Mouse (Mus musculus): ENCODE measurements around the gene Ttc9.

Ttc9 gene

DNA sequence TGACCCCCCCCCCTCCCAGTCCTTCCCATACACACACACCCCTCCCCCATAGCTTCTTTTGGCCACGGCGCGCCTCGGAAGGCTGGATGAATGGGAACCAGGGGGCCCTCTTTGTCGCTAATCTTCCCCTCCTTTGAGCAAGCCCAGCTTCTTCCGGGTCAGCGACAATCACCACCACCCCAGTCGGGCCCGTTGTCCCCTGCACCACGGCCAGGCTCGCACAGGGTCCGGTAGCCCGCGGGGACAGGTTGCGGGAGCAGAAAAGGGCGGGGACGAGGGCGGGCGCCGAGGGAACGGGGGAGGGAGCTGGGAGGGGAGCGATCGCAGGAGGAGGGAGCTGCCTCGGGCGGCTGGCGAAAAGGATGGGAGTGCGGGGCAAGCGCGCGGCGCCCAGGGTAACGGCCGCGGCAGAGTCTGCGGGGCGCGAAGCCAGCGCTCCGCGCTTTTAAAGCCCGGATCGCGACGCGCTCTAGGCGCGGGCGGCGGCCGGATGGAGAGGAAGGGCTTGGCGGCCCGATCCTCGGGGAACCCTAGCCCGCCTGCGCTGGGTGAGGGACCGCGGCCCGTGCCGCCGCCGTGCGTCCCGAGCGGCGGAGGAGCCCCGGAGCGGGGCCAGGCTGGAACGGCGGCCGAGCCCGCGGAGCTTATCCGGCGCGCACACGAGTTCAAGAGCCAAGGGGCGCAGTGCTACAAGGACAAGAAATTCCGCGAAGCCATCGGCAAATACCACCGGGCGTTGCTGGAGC lies at the start of gene Ttc9:
Ttc9 (plus strand) TSS at position 335 of the 746 bp plus-strand sequence.
- in situ Hi-C loops (cut with MboI): no loop called here

DNA sequence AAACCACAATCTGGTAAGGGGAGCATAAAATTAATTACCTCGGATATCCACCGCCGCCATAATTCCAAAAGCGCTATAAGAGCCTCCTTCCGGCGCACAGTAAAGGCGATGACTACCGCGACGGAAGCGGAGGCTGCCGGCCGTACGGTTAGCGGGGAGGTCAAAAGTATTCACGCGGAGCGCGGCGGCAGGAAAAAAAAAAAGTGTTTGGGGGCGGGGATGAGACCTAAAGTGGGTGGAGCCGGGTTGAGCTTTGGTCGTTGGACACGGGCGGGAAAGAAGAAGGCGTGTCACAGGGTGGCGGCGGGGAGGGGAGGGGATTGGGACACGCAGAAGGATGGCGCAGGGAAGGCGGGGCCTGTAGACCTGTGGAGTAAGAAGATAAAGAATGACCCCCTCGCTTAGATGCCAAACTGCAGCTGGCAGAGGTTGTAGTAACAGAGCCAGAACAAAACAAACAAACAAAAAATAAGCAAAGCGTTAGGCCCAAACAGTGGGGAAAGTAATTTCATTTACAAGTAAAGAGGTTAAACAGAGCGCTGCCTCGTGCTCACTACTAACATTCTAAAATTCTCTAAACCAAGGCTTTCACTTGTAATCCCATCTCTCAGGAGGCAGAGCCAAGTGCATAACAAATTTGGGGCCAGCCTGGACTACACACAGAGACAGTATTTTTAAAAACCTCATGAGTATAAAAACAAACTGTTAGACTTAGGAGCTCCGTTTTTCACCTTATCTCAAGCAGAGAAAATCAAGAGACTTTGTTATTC lies 36.0 kb upstream of the Ttc9 start, which contains the start of gene Med6:
Med6 (minus strand) TSS at position 107 of the 770 bp plus-strand sequence.
- in situ Hi-C loops (cut with MboI): no loop called here

DNA sequence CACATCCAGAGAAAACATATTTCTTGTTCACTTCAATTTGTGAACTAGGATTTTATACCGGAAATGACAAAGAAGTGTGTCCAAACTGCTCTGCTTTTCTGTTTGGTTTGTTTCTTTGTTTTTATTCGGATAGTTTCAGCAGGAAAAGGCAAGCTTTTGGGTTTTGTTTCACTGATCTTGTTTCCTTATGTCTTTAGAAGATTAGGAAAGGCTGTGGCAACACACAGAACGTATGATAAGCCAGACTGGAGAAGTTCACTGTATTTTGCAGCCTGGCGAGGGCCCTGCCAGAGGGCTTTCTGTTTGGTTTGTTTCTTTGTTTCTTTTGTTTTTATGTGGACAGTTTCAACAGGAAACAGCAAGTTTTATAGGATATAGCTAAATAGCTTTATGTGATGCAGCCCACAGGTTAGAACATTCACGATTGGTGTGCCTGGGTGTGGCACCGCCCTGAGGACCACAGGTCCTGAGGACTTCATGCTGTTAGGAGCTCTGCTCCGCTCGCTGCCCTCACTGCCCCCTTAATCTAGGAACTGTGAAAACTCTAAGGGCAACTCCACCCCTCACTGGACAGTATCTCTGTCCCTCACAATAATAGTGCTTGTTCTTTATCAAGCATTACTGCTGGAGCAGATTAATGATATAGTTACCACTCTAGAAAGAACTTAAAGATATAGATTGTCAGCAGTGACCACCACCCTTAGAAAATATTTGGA lies 34.3 kb upstream of the Ttc9 start:
- in situ Hi-C loops (cut with MboI): no loop called here

DNA sequence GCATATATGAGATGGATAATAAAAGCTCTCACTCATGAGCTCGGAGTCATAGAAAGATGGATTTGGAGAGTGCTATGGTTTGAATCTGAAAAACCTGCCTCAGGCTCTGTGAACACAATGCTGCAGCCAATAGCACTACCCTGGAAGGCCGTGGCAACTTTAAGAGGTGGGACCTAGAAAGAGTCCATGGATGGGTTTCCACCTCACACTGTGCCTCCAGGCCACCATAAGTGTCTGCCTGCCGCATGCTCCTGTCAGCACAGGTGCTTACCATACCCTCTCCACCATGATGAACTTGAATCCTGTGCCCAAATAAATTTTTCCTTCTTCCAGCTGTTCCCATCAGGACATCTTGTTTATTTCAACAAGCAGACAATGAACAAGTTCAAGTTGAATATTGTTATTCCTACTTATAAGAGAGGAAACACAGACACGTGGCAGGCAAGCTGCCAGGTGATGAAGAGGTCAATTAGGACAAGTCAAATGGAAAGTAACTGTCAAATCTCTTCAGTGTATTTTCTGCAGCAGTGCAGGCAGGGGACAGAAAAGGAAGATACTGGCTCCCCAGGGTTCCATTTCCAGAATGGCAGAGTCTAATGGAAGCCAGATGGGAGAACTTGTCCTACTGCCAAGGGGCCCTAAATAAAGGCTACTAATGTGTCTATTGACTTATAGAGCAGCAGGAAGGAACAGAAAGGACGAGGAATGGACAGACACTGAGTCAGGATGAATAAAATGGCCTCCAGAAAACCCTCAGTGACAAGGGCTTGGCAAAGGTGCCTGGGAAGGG lies 25.9 kb upstream of the Ttc9 start:
- in situ Hi-C loops (cut with MboI): no loop called here

DNA sequence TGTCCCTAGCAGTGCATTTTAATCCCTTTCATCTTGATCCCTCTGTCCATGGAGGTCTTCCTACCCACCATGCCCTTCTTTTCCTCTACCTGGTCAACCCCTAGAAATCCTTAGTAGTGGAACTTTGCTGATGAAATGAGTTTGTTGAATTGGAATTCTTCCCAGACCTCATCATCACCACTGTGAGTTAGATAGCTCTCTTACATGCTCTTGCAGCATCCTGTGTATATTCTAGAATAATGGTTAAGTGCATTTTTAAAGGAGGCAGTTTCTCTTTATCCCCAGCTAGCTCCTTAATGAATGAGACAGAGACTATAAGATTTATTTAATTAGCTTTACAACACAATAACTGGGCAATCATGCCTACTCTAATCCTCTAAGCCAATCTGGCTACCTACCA lies 21.6 kb upstream of the Ttc9 start:
- in situ Hi-C loops (cut with MboI): no loop called here

DNA sequence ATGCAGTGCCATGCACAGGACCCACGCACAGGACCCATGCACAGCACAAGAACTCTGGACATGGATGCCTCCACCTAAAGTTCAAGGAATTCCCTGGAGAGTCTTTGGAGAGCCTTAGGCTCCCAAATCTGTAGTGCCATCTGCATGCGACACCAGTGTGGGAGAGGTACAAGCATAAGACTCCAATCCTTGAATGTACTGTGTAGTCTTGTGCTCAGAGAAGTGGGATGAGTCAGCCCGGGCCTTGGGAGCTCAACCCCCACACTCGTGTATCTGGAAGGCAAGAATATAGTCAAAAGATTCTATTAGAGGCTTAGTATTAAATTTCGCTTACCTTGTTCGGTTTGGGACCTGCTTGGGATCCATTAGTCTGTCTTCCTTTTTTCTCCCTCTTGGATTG lies 15.2 kb upstream of the Ttc9 start:
- in situ Hi-C loops (cut with MboI): loop anchor here (10.0 kb wide), 1 partner anchor 169 kb away; the partner anchor contains the start of gene Map3k9

DNA sequence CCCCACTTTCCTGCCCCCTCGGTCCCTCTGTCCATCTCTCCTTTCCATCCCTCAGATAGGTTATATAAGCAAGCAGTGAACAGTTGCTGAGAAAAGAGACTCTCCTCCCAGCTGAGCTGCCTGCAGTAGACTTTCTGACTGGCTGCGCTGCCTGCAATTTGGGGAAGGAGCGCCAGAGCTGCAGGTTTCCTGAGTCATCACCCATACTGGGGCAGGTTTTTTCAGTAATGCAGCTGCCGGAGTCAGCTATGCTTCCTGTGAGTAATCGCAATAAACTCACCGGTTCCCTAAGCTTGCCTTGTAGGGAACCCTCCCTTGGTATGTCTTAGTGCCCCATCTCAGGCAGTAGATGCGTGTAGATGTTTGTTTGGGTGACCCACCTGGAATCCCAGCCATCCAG lies 14.1 kb upstream of the Ttc9 start:
- in situ Hi-C loops (cut with MboI): loop anchor here (10.0 kb wide), 1 partner anchor 168 kb away; the partner anchor contains the start of gene Map3k9

DNA sequence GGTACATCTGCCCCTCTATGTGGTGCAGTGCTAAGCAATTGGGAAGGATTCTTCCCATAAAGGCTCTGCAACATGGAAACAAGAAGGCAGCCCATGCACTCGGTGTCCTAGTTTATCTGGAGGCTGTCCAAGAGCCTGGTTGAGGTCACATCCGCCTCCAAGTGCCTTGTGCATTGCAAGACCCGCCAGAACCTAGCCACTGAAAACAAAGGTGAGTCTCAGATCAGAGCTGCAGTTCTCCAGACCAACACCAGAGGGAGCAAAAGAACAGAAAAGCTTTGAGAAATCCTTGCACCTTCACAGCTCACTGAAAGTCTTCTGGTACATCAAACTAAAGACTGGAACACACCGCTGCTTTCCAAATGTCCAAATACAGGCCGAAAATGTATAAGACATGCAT lies 11.7 kb upstream of the Ttc9 start:
- in situ Hi-C loops (cut with MboI): loop anchor here (10.0 kb wide), 1 partner anchor 165 kb away; the partner anchor contains the start of gene Map3k9

DNA sequence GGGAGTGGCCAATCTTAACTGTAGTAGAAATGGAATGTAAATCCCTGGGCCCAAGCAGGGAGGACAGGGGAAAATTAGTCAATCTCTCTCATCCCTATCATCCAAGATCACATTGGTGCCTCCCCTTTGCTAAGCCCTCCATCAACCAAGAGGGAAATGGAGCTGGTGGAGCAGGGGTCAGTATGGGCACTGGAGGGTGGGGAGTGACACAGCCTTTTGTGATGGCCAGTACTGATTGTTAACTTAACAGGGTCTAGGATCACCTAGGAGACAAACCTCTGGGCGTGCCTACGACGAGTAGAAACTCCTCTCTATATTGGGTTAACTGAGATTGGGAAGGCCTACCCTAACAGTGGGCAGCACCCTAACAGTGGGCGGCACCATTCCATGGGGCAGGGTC lies 7.7 kb upstream of the Ttc9 start:
- in situ Hi-C loops (cut with MboI): no loop called here

DNA sequence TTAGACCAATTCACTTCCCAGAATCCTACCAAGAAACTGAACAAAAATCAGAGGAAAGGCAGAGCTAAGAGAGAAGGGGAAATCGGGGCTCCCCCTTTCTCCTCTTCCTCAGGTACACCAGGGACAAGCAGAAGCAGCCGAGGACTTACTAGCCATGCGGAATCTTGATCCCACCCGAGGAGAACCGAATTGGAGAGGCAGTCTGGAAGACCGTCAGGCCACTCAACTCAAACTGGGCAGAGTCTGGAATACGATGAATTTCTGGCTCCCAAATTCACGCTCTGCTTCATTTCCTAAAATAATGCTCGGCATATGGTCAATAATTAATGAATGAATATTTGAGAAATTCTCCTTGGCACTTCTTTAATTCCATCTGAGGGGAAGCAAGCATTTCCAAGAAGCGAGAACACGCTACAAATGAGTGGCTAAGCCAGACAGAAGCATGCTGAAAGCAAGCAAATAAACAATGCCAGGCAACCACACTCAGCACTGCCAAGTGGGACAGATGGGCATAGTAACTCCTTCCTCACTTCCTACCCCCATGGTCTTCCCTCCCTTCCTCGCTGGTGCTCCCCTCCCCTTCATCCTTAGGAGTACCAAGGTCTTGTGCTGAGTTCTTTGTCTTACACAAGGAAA lies 4.7 kb upstream of the Ttc9 start:
- in situ Hi-C loops (cut with MboI): no loop called here

DNA sequence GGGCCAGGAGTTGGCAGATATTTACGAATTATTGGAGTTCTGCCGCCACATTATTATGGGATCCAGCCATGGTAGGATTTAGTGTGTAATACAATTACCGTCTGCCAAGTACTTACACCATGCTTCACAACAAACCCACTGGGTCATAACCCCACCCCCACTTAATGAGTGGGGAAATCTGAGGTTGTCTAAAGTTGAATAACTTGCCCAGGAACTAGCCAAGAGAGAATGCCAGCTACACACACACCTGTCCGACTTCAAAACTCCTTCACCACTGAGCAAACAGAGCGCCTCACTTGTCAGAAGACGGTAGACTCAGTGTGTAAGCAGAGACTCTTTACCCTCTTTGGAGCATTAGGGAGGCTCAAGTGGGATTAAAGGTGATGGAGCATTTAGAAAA lies 3.6 kb upstream of the Ttc9 start:
- in situ Hi-C loops (cut with MboI): no loop called here

DNA sequence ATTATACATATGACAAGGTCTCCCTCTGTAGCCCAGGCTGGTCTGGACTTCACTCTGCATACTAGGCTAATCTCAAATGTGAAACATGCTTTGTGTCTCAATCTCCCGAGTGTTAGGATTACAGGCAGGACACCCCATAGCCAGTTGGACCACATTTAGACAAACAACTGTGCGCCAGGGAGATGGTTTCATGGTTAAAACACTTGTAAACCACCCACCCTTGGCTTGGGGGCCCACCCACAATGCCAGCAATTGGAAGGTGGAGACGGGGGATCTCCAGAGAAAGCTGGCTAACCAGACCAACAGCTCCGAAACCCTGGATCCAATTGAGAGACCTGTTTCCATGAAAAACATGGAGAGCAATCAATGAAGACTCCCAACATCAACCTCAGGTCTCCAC lies 3.0 kb upstream of the Ttc9 start:
- in situ Hi-C loops (cut with MboI): no loop called here

DNA sequence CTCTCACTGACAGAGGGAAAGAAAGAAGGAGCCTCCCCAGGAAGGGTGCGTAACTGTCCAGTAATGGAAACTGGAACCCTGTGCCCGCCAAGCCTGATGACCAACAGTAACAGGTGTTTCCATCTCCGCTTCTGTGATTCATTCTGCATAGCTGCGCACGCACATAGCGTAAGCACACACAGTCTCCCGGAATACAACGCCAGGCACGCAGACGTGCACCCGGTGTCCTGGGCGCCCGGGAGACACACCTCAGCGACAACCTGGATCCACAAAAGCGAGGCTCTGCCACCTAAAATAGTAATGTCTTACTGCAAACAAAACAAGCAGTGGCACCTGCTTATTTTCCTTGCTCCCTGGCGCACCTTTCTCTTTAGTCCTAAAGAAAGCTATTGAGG lies 532 bp upstream of the Ttc9 start:
- in situ Hi-C loops (cut with MboI): no loop called here

DNA sequence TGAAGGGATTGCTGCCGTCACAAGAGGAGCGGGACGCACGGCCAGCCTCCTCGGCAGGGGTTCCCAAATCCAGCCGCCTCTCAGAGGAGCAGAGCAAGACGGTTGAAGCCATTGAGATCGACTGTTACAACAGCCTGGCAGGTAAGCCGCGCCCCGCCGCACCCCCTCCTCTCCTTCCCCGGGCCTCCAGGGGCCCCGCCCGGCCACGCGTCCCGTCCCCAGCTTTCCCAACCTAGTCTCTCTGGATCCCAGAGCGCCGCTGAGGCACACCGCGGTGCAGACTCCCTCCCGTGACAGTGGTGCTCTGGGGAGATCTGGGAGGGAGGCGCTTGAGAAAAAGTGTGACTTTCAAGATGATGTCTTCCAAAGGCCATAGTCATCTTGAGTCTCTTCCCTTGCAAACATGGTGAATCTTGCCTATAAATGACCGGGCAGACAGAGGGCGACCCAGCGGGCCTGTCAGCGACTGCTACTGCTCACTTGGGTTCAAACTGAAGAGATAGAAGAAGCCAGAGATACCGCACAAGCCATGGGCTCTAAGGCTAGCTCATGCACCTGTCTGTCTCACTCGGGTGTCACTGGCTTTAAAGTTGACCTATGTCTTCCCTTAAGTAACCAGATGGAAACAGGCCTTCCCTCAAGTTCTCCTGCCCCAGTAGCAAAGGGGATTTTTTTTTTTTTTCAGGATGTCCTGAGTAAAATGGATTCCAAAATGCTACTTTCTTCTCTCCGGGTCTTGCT lies 782 bp downstream of the Ttc9 start:
- in situ Hi-C loops (cut with MboI): no loop called here

DNA sequence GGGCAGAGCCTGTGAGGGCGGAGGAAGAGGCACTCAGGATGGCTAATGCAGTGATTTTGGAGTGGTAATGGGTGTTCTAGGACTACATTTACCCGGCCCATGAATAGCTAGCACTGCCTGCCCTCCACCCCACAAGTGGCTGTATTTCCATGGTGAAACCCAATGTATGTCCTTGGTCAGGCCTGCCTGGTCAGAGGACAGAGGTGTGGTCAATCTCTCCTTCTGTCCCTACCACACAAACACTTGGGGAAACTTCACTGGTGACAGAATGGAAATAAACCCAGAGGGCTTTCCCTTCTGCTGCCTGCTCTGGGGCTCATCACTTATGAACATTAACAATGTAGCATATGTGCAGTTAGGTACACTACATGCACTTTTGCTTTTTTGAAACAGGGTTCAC lies 2.2 kb downstream of the Ttc9 start:
- in situ Hi-C loops (cut with MboI): no loop called here

DNA sequence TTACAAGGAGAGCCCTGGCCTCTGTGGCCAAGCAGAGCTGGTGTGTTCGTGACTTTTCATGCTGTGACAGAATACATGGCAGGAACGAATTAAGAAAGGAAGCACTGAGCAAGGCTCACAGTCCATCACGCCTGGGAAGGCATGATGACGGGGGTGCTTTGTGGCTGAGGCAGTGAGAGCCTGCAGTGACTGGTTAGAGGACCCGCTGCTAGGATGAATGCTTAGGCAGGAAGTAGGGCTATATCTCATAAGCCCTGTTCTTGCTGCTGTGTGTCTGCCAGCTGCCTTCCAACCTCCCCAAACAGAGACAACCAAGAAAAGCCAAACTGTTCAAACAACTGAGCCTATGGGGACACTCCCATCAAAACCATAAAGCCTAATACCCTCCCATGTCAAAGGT lies 9.6 kb downstream of the Ttc9 start:
- in situ Hi-C loops (cut with MboI): no loop called here

DNA sequence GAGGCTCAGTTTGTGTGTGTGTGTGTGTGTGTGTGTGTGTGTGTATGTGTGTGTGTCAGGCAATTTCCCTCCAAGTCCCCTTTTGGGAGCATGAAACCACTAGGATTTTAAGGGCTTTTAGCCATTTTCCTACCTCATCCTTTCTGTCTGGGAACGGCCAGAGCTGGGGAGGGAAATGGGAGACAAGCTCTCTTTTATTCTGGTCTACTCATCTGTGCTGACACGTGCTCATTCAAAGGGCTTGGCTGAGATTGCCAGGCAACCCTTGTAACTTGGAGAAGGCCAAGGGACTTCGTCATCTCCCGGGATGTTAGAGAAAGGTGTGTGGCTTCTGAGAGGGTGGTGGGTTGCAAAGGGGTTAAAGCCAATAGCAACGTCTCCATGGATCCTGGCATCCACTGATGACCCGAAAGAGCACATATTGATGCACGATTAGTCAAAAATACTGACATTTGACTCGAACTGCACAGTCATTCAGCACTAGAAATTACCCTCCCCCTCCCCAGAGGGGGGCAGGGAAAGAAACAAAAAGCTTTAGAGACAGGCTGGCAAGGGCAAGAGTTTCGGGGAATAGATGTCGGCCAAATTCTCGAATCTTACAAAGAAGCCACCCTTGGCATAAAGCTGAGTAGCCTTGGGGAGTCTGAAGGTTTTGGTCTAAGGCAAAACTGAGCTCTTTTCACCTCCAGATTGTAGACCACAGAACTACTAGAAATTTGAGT lies 11.5 kb downstream of the Ttc9 start:
- in situ Hi-C loops (cut with MboI): no loop called here

DNA sequence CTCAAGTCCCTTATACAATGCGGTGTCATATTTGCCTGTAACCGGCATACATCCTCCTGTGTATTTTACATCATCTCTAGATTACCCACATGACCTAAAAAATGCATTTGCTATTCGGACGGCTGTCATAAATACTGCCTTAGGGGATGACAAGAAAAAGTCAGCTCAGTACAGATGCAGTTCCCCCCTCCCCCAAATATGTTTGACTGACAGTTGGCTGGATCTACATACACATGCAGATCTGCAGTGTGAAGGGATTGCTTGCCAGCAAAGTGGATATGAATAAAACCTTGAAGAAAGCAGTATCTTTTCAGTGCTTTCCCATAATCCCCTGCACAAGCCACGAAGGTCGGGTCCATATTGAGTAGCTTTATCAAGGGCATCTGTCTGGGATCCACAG lies 15.8 kb downstream of the Ttc9 start:
- in situ Hi-C loops (cut with MboI): no loop called here

DNA sequence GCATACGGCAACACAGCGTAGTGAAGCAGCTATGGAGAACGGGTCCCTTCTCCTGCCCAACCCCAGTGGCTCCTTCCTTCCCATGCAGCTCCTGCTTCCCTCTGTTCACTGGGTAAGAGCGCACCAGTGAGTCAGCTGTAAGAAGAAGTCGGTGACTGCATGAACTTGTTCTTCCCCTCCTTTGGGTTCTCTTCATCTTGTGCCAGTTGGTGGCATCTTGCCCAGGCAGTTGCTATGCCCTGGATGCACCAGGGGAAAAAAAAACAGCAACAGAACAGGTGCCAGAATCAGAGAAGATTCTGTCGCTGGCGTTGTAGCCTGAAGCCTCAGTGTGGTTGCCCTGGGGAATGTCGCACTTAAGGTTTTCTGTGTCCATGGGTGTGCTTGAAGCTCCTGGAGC lies 22.3 kb downstream of the Ttc9 start:
- in situ Hi-C loops (cut with MboI): no loop called here

DNA sequence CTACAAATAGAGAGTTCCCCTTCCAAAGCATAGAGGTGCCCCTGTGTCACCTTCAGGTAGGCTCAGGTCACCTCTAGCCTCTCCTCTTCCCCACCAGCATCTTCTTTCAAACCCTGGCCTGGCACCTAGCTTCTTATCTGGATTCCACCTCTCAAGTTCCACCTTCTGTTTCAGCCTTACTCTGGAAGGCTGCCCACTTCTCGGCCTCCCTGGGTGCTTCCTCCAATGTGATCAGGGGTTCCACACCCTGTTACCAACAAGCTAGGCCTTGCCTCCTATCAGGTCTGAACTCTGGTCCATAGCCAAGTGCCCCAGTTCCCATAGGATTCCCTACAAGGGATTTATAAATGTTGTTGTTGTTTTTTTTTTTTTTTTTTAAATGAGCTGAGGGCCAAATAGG lies 26.3 kb downstream of the Ttc9 start:
- in situ Hi-C loops (cut with MboI): no loop called here
